Mouse (Mus musculus): ENCODE results near the gene P4hb. TPM values are rescaled to one million over a fixed set of nuclear protein-coding genes. Genes with fewer than 3 reads are reported as not detected.
"Not testable (repeated sequence)": the region's sequence is repeated elsewhere in the genome, so short reads cannot be mapped to it uniquely, and the experiment has no call there.

P4hb gene
- polyA plus RNA-seq, 1 experiment from 2014 or later = 425 TPM

DNA sequence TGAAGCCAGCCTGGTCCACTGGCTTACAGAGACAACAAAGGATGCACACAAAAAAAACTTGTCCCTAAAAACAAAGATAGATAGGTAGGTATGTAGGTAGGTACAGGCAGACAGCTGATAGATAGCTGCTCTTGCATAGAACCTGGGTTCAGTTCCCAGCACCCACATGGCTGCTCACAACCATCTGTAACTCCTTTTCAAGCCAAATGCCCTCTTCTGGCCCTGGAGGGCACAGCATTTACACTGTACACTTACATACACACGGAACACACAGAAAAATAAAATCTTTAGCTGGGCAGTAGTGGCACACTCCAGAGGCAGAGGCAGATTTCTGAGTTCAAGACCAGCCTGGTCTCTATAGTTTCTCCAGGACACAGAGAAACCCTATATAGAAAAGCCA lies 10.9 kb upstream of the P4hb start:
- 94% methylated on average over 1 of the region's 1 CpGs for WGBS
- Histone ChIP-seq H3K4me1 (peaks cover 21% of the 10 kb centered on the region), H3K4me2 (replicated peaks) (no peak overlapping the region), H3K36me3 (peaks cover 55% of the 10 kb centered on the region), H3K27me3 (replicated peaks) (no peaks in the 10 kb centered on the region), H3K27ac (no peak overlapping the region), H3K4me3 (no peak overlapping the region), H3K9me3 (no peaks in the 10 kb centered on the region), H3K9ac (no peak overlapping the region)
- ATAC-seq (ENCODE audit: low FRiP score, low read depth) = no peak

DNA sequence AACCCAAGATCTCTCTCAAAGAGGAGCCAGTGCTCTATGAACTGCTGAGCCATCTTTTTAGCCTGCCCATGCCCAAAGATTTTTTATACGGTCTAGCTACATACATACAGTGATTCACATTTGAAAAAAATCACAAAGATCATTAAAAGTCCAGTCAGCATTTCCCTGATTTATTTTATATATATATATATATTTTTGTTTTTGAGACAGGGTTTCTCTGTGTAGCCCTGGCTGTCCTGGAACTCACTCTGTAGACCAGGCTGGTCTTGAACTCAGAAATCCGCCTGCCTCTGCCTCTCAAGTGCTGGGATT lies 9.9 kb upstream of the P4hb start:
- Histone ChIP-seq H3K36me3 (peaks cover 58% of the 10 kb centered on the region), H3K4me1 (peaks cover 30% of the 10 kb centered on the region)
- not testable (repeated sequence) for H3K4me3 ChIP-seq; H3K27me3 ChIP-seq (replicated peaks); H3K9me3 ChIP-seq; H3K4me2 ChIP-seq (replicated peaks); ATAC-seq (ENCODE audit: low FRiP score, low read depth); H3K9ac ChIP-seq; H3K27ac ChIP-seq
- 98% methylated on average over 2 of the region's 2 CpGs for WGBS

DNA sequence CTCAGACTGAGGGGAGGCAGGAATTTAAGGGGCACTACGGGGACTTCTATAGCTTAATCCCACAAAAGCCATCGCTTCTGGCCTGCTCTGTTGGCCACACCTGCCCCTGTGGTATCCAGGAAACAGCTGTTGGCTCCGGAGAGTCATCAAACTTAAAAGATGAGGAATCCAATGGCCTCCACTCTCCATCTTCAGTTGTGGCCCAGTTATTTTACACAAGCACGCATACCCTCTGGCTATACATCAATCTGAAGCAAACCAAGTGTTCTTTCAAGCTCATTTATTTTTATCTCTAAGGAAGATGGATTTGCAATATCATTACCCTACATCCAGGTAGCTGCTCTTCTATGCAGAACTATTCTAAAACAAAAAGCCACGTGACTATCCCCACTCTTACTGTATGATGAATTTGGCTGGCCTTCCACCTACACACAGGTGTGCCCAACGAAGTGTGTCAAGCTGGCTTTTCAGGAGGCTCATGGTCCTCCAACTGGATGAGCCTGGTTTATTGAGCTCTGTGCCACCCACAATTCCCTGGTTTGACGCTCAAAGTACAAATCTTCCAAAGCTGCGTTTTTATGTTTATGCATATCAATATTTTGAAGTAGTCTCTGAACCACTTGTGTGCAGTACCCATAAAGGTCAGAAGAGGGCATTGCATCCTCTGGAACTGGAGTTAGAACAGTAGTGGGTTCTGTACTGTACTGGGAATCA lies 9.4 kb upstream of the P4hb start:
- peak overlapping the region; percentile 97 for H3K4me2 ChIP-seq (replicated peaks)
- WGBS = 74% methylated on average over 8 of the region's 8 CpGs
- peaks cover 58% of the 10 kb centered on the region for H3K36me3 ChIP-seq
- peak overlapping the region; percentile 97 for H3K9ac ChIP-seq
- no peaks in the 10 kb centered on the region for H3K27me3 ChIP-seq (replicated peaks)
- ATAC-seq (ENCODE audit: low FRiP score, low read depth) = no peak
- no peaks in the 10 kb centered on the region for H3K9me3 ChIP-seq
- peaks cover 30% of the 10 kb centered on the region for H3K4me1 ChIP-seq
- H3K4me3 ChIP-seq = peak overlapping the region; percentile 98
- peak overlapping the region; percentile 80 for H3K27ac ChIP-seq

DNA sequence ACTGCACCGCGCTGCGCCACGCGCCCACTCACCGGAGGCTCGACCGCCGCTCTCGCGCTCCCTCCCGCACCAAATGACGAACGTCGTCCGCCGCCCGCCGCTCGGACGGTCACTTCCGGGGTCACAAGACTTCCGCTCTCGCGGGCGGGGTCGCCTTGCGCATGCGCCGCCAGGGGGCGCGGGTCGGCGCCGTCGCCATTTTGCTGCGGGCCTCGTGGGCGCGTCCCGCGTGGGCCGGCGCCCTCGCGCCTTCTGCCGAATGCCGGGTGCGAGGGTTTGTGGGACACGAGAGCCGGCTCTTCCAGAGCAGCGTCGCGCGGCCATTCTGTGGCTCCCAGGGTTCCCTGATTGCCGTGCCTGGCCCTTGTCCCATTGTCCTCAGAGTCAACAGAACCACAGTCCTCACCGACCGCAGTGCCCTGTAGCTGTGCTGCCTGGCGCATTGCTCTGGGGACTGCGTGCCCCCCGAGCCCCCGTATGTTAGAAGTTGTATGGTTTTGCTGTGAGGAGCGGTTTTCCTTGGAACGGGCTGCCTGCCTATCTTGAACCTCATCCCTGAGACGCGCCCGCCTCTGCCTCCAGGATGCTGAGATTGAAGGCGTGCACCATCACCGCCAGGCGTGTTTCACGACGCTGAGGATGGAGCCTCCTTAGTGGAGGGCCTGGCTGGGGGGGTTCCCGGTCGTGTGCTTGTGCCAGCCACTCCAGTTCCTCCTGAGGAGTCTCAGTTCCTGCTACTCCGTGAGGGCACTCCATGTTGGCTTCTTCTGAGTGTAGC lies 8.6 kb upstream of the P4hb start, which contains the start of gene Arhgdia:
Gene Arhgdia, minus strand, starts transcription at position 135 of the 778 bp plus-strand sequence.
- Histone ChIP-seq H3K4me3 (peak within 1 kb of the TSS; percentile 98), H3K9ac (peak within 1 kb of the TSS; percentile 97), H3K4me1 (peaks cover 30% of the 10 kb centered on the region), H3K27ac (peak within 1 kb of the TSS; percentile 80), H3K36me3 (peaks cover 52% of the 10 kb centered on the region), H3K9me3 (no peaks in the 10 kb centered on the region), H3K4me2 (replicated peaks) (peak within 1 kb of the TSS; percentile 97), H3K27me3 (replicated peaks) (no peaks in the 10 kb centered on the region)
- 7% methylated on average over 67 of the region's 75 CpGs for WGBS
- ATAC-seq (ENCODE audit: low FRiP score, low read depth) = peak; percentile 39

DNA sequence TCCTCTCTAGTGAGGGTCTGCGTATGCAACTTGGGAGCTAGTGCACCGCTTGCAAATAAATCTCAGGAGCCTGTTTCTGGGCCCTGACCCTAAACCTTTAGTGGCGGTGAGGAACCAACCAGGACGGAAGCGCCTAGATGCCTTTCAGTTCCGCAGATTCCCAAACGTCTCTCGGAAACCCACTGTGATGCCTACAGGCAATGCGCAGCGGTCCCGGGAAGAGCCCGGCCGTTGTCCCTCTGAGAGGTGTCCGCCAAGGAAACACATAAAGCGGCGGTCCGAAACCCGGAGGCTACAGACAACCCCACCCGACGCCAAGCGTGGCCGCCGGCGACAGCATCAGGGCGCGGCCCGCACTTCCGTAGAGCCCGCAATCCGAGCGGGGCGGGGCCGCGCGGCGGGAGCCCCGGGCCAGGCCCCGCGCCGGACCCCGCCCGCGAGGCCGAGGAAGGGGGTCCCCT lies 7.8 kb upstream of the P4hb start:
- H3K9me3 ChIP-seq = no peaks in the 10 kb centered on the region
- peak overlapping the region; percentile 97 for H3K9ac ChIP-seq
- H3K36me3 ChIP-seq = peaks cover 45% of the 10 kb centered on the region
- peak; percentile 23 for ATAC-seq (ENCODE audit: low FRiP score, low read depth)
- peak overlapping the region; percentile 80 for H3K27ac ChIP-seq
- under 1% methylated on average over 34 of the region's 44 CpGs for WGBS
- H3K4me2 ChIP-seq (replicated peaks) = peak overlapping the region; percentile 97
- H3K27me3 ChIP-seq (replicated peaks) = no peaks in the 10 kb centered on the region
- H3K4me3 ChIP-seq = peak overlapping the region; percentile 98
- peaks cover 30% of the 10 kb centered on the region for H3K4me1 ChIP-seq

DNA sequence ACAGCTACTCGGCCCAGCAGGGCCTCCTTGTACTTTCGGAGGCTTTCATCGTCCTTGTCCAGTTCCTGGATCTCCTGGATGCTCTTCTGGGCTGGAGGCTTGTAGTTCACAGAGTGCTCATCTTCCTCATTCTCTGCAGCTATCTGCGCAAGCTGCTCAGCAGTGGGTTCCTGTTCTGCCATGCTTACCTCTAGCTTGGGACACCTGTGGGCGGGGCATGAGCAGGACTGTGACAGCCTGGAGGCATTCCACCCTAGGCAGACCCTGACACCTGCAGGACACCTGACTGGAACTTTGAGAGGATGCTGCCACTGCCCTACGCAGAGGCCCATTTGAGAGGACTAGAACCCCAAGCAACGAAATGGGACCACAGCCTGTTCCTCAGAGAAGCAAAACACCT lies 7.1 kb upstream of the P4hb start:
- no peaks in the 10 kb centered on the region for H3K27me3 ChIP-seq (replicated peaks)

DNA sequence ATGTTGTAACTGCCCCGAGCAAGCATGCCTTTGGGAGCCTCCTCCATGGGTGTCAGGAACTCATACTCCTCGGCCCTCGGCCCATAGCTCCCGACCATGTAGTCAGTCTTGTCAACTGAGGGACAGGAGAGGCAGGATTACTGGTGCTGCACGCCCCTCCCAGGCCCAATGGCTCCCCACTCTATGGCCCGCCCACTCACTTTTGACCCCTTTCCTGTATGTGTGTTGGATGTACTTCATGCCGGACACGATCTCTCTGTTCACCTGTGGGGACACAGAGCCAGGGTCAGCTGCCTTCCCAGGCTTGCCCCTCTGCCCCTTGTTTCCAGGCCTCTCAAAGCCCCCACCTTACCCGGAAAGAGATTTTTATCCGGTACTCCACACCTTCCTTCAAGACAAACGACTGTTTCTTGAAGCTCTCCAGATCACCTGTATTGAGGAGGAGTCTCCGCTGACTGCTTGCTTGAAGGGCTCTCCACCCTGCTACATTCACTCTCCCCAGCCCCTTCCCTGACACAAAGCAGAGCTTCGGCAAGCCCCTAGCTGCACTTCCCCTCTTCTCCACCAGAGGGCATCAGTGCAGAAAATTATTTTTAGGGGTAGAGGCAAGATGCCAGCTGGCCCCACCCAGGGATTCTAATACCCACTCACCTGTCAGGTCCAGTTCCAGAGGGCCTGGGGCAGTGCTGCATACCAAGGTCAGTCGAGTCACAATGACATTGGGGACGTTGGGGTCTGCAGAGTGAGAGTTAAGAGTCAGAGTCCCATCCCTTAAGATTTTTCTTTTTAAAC lies 6.5 kb upstream of the P4hb start:
- Histone ChIP-seq H3K4me2 (replicated peaks) (peak overlapping the region; percentile 97), H3K4me3 (peak overlapping the region; percentile 98), H3K27ac (no peak overlapping the region), H3K27me3 (replicated peaks) (no peaks in the 10 kb centered on the region), H3K36me3 (peaks cover 33% of the 10 kb centered on the region), H3K9ac (peak overlapping the region; percentile 97), H3K4me1 (peaks cover 33% of the 10 kb centered on the region), H3K9me3 (no peaks in the 10 kb centered on the region)
- 68% methylated on average over 15 of the region's 15 CpGs for WGBS
- no peak for ATAC-seq (ENCODE audit: low FRiP score, low read depth)

More for the DNA sequence above, 7.1 kb upstream of the P4hb start:
- no peak for ATAC-seq (ENCODE audit: low FRiP score, low read depth)
- Histone ChIP-seq H3K36me3 (peaks cover 38% of the 10 kb centered on the region), H3K4me3 (peak overlapping the region; percentile 98), H3K9ac (peak overlapping the region; percentile 97), H3K27ac (no peak overlapping the region), H3K9me3 (no peaks in the 10 kb centered on the region), H3K4me2 (replicated peaks) (peak overlapping the region; percentile 97), H3K4me1 (peaks cover 30% of the 10 kb centered on the region)
- 68% methylated on average over 7 of the region's 7 CpGs for WGBS

DNA sequence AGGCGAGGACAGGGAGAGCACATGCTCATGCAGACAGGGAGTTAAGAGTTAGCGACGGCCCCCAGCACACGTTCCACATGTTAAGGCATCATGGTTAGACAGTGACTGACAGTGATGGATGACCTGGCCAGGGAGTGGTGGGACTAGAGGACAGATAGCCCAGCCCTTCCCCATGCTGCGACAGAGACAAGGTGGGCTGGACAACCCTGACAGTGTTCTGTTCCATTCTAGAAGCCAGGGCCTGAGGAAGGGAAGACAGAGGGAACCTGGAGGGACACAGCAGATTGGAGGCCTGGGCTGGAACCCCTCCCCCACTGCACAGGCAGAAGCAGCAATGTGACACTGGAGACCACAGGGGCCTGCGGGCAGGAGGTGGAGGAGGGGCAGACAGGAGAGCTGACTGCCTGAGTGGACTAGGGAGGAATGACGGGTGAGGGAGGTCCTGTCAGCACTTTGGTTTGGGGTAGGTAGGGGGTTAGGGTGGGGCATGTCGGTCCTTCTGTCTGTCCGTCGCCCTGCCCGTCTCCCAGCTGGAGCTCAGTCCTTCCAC lies 5.7 kb upstream of the P4hb start:
- 85% methylated on average over 11 of the region's 11 CpGs for WGBS
- Histone ChIP-seq H3K4me1 (peaks cover 39% of the 10 kb centered on the region), H3K9me3 (no peaks in the 10 kb centered on the region), H3K4me2 (replicated peaks) (peak overlapping the region; percentile 97; the same call in 1 of the 2 replicates), H3K4me3 (no peak overlapping the region), H3K27ac (no peak overlapping the region), H3K27me3 (replicated peaks) (no peaks in the 10 kb centered on the region), H3K36me3 (peaks cover 26% of the 10 kb centered on the region), H3K9ac (no peak overlapping the region)
- no peak for ATAC-seq (ENCODE audit: low FRiP score, low read depth)

DNA sequence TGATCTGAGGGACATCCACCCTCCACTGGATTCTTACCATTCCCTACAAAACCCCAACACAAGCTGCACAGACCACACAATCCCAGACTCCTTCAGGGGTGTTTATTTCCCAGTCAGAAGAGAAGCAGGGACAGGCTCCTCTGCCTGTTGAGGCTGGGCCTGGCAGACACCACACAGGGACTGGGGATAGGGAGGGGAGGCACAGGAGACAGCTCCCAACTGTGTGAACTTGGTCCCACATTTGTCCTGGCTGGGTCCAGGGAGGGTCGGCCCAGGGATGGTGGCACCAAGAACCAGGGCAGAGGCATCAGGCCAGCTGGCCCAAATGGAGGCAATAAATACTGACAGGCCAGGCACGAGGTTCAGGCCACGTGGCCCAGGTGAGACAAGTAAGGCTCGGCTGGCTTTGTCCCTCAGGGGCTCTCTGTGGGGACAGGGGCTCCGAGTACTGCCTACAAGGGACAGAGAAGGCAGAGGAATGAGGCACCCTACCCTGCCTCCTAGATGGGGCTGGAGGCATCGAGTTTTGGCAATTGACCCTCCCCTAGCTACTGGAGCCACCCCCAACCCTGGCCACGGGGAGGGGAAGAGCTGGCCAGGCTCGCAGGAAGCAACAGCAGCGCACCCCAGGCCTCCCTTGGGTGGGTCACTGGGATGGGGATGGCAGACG lies 5.1 kb upstream of the P4hb start:
- H3K4me1 ChIP-seq = peaks cover 40% of the 10 kb centered on the region

DNA sequence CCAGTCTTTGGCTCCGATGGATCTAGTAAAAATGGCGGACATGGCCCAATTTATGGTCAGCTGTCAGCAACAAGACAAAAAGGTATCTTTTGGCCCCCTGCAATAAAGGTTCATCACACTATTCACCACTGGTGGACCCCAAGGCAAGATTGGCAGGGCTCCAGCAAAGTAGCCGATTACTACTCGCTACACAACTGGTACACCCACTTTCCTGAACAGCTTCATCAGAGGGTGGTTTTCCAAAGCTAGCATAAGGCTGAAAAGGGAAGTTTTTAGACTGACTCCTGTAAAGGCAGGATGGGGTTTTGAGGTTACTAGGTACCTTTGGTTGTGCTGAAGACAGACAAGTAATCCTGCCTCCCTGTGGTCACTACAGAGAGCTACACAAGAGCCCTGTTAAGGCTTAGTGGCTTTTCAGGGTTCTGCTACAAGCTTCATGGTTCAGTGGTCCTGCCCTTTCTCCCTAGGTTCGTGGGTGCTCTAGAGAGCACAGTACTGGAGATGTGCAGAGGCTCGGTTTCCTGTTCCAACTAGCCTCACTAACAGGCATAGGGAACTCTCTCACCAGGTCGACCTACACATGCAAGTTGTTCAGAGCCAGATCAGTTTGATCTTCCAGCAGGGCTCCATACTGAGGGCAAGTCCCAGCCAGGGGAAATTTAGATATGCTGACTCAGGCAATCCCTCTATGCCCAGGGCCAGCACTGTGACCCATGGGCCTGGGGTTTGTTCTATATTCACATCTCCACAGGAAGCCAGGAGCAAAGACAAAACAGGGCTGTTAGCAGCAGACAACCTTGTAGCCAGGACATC lies 4.4 kb upstream of the P4hb start:
- Histone ChIP-seq H3K27me3 (replicated peaks) (no peaks in the 10 kb centered on the region), H3K4me3 (no peak overlapping the region), H3K27ac (no peak overlapping the region), H3K36me3 (peaks cover 26% of the 10 kb centered on the region), H3K9me3 (no peaks in the 10 kb centered on the region), H3K4me2 (replicated peaks) (no peak overlapping the region), H3K4me1 (peaks cover 40% of the 10 kb centered on the region), H3K9ac (no peak overlapping the region)
- ATAC-seq (ENCODE audit: low FRiP score, low read depth) = no peak
- 86% methylated on average over 7 of the region's 7 CpGs for WGBS

More for the DNA sequence above, 5.1 kb upstream of the P4hb start:
- H3K36me3 ChIP-seq = peaks cover 26% of the 10 kb centered on the region
- 0 out of 2 replicates have a peak overlapping the region, but pooled peaks have one; percentile 97 for H3K4me2 ChIP-seq (replicated peaks)
- no peak overlapping the region for H3K27ac ChIP-seq
- no peak overlapping the region for H3K9ac ChIP-seq
- no peak for ATAC-seq (ENCODE audit: low FRiP score, low read depth)
- no peaks in the 10 kb centered on the region for H3K9me3 ChIP-seq
- no peak overlapping the region for H3K4me3 ChIP-seq
- H3K27me3 ChIP-seq (replicated peaks) = no peaks in the 10 kb centered on the region
- WGBS = 80% methylated on average over 10 of the region's 10 CpGs
